Mouse (Mus musculus) CD8-positive naive resting alpha-beta T cell, adult 57 days (primary cell): ENCODE data around the gene Cat. TPM values are rescaled to one million over a fixed set of nuclear protein-coding genes. Genes with fewer than 3 reads are reported as not detected.

Source experiments
- total RNA-seq: library from RNA; stranded (reverse); gene quantifications from one replicate; pipeline ENCODE4 v1.2.4, GENCODE M21; 2023

Gene Cat
- 60.2 TPM for total RNA-seq

GRCm38 (mm10) chr2:103484617-103485401 lies at the start of gene Cat:
Gene Cat (minus strand): TSS chr2:103485160.

GRCm38 (mm10) chr2:103411348-103411747 lies 73.6 kb downstream of the Cat start, which contains the start of gene Elf5:
Gene Elf5 (plus strand): TSS chr2:103411688.

Other genes with a start within 250 kb of the Cat start
- not detected for gene Ehf, start 181.9 kb downstream of the Cat start, total RNA-seq
- gene Elf5, start 73.5 kb downstream of the Cat start, total RNA-seq: not detected
- gene Abtb2, start 81.2 kb upstream of the Cat start, total RNA-seq: 83.2 TPM